Mouse (Mus musculus) neural tube, embryonic 11.5 days (tissue): ENCODE measurements around the gene Rabgap1l. TPM values are rescaled to one million over a fixed set of nuclear protein-coding genes. Genes with fewer than 3 reads are reported as not detected.

ENCODE experiments used
- ATAC-seq: fragments of 200-750 bp; cut with Nextera tagmentation; 2 replicates; pipeline ENCODE4 v1.8.0; 2017; ENCODE audit warnings: moderate number of reproducible peaks, mild to moderate bottlenecking, moderate TSS enrichment, moderate library complexity; ENCODE audit not compliant: insufficient read depth, low FRiP score, low TSS enrichment
- DNase-seq: peaks from one replicate; pipeline ENCODE4 v3.0.0-alpha.2; 2015; ENCODE audit warnings: low spot score
- H3K27ac ChIP-seq: fragments of 300-500 bp; sonication (generic); 2 replicates; pipeline ENCODE4 v1.5.1; 2014; ENCODE audit warnings: low read depth, mild to moderate bottlenecking, low read length
- H3K27me3 ChIP-seq: fragments of 300-500 bp; sonication (generic); 2 replicates; pipeline ENCODE4 v1.6.1; 2014; ENCODE audit warnings: mild to moderate bottlenecking, low read length, mixed read lengths; ENCODE audit not compliant: control insufficient read depth, insufficient read depth
- H3K36me3 ChIP-seq: fragments of 300-500 bp; sonication (generic); 2 replicates; pipeline ENCODE4 v1.6.1; 2014; ENCODE audit warnings: mild to moderate bottlenecking, low read length, moderate library complexity, mixed read lengths; ENCODE audit not compliant: control insufficient read depth, insufficient read depth
- H3K4me1 ChIP-seq: fragments of 300-500 bp; sonication (generic); 2 replicates; pipeline ENCODE4 v1.6.1; 2014; ENCODE audit warnings: low read length, mixed read lengths; ENCODE audit not compliant: control insufficient read depth, insufficient read depth
- H3K4me2 ChIP-seq: fragments of 300-500 bp; sonication (generic); 2 replicates; pipeline ENCODE4 v1.6.1; 2014; ENCODE audit warnings: low read depth, mild to moderate bottlenecking, moderate library complexity
- H3K4me3 ChIP-seq: fragments of 300-500 bp; sonication (generic); 2 replicates; pipeline ENCODE4 v1.5.1; 2014; ENCODE audit warnings: low read depth, low read length
- H3K9ac ChIP-seq: fragments of 300-500 bp; sonication (generic); 2 replicates; pipeline ENCODE4 v1.6.1; 2014; ENCODE audit warnings: mild to moderate bottlenecking, low read length
- H3K9me3 ChIP-seq: fragments of 300-500 bp; sonication (generic); 2 replicates; pipeline ENCODE4 v1.6.1; 2016; ENCODE audit warnings: low read length; ENCODE audit not compliant: control insufficient read depth
- WGBS: fragments of 180-500 bp; shearing (Covaris S2); extraction: QIAGEN DNeasy Blood & Tissue Kit; methylation state at CpG from one replicate; pipeline ENCODE4 v1.1.7; 2014; 5-methylcytosine and 5-hydroxymethylcytosine counted together
- polyA plus RNA-seq: library from polyadenylated mRNA; unstranded; fragments of >200 nt; fragmentation: Nextera tagmentation; extraction: Ambion mirVana; gene quantifications from 2 replicates; pipeline ENCODE4 v1.2.1, GENCODE M21; 2014

Gene Rabgap1l
- polyA plus RNA-seq, 1 experiment from 2014 or later = 14.1 TPM

DNA sequence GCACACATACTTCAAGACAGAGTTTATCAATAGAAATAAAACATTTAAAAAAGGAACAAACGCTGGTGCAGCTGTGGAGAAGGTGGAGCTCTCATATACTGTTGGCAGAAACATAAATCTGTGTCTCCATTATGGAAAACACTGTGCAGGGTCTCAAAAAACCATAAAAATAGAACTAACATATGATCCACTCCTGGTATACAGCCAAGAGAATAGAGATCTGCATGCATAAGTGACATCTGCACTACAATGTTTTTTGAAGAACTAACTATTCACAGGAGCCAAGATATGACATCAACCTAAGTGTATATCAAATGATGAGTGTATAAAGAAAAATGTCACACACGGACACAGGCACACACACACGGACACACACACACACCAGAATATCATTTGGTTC lies 426.4 kb downstream of the Rabgap1l start:
- H3K9ac ChIP-seq = no peak overlapping the region
- DNase-seq = no peak
- H3K27me3 ChIP-seq = no peaks in the 10 kb centered on the region
- H3K4me2 ChIP-seq = no peak overlapping the region
- no peaks in the 10 kb centered on the region for H3K4me1 ChIP-seq
- no peak for ATAC-seq
- H3K4me3 ChIP-seq = no peak overlapping the region
- H3K9me3 ChIP-seq = no peaks in the 10 kb centered on the region
- H3K36me3 ChIP-seq = no peaks in the 10 kb centered on the region
- no peak overlapping the region for H3K27ac ChIP-seq
- WGBS = 82% methylated on average over 3 of the region's 3 CpGs

DNA sequence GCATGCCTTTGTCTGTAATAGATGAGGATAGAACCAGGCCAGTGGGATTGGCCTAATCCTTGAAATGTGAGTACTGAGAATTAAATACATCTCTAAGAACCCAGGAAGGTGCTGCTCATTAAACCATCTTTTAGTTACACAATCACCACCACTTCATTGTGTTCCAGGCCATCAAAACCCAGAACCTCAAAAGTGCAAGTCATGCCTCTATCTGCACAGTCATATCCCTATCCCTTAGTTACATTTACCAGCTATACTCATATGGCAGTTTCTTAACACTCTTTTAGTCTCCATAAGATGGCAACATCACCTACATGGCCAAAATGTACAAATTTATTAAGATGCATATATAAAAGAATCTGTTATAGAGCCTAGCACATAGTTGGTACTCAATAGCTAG lies 435.7 kb downstream of the Rabgap1l start:
- no peaks in the 10 kb centered on the region for H3K9me3 ChIP-seq
- H3K9ac ChIP-seq = no peak overlapping the region
- no peak for DNase-seq
- H3K4me2 ChIP-seq = no peak overlapping the region
- no peak overlapping the region for H3K4me3 ChIP-seq
- no peak overlapping the region for H3K27ac ChIP-seq
- no peaks in the 10 kb centered on the region for H3K36me3 ChIP-seq
- ATAC-seq = no peak
- no peaks in the 10 kb centered on the region for H3K27me3 ChIP-seq
- H3K4me1 ChIP-seq = peaks cover 2% of the 10 kb centered on the region; the same call in 1 of the 2 replicates

- Histone ChIP-seq H3K27me3 (no peaks in the 10 kb centered on the region), H3K36me3 (no peaks in the 10 kb centered on the region), H3K9ac (no peak overlapping the region), H3K4me1 (peaks cover 5% of the 10 kb centered on the region; the same call in 1 of the 2 replicates), H3K27ac (no peak overlapping the region), H3K9me3 (no peaks in the 10 kb centered on the region), H3K4me3 (no peak overlapping the region), H3K4me2 (no peak overlapping the region)
- ATAC-seq (no peak), DNase-seq (no peak)
- 90% methylated on average over 6 of the region's 6 CpGs for WGBS
These were observed 439.1 kb downstream of the Rabgap1l start for GRCm38 (mm10) chr1:160353732-160354455.

DNA sequence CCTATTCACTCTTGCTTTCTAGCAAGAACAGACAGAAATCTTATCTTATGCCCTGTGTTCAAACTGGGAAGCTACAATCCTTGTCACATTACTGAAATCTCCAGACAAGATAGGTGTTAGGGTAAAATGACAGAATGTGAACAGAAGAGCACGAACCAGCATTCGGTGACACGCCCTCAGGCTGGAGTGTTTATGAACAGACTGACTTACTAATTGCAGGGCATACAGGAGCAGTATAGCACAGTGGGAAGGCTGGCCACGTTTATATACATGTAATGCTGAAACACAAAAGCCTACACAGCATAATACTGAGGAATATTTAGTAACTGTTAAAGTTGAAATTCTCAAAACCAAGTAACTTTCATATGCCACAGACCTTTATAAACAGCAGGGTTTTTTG lies 440.7 kb downstream of the Rabgap1l start:
- Histone ChIP-seq H3K4me2 (peak overlapping the region; percentile 50), H3K4me3 (peak overlapping the region; percentile 27), H3K27ac (peak overlapping the region; percentile 54; the same call in 1 of the 2 replicates), H3K9me3 (no peaks in the 10 kb centered on the region), H3K36me3 (no peaks in the 10 kb centered on the region), H3K4me1 (peaks cover 5% of the 10 kb centered on the region; the same call in 1 of the 2 replicates), H3K9ac (peak overlapping the region; percentile 44), H3K27me3 (no peaks in the 10 kb centered on the region)
- DNase-seq (peak; percentile 13), ATAC-seq (peak; percentile 31)
- 58% methylated on average over 4 of the region's 4 CpGs for WGBS

- peak; percentile 92 for ATAC-seq
- Histone ChIP-seq H3K9ac (peak overlapping the region; percentile 44), H3K27ac (peak overlapping the region; percentile 62), H3K9me3 (no peaks in the 10 kb centered on the region), H3K4me1 (peaks cover 5% of the 10 kb centered on the region; the same call in 1 of the 2 replicates), H3K27me3 (no peaks in the 10 kb centered on the region), H3K36me3 (no peaks in the 10 kb centered on the region), H3K4me2 (peak overlapping the region; percentile 50), H3K4me3 (peak overlapping the region; percentile 27)
- WGBS = 0% methylated on average over 10 of the region's 10 CpGs
- DNase-seq = peak; percentile 76
These were observed 441.2 kb downstream of the Rabgap1l start for GRCm38 (mm10) chr1:160351880-160352234.

DNA sequence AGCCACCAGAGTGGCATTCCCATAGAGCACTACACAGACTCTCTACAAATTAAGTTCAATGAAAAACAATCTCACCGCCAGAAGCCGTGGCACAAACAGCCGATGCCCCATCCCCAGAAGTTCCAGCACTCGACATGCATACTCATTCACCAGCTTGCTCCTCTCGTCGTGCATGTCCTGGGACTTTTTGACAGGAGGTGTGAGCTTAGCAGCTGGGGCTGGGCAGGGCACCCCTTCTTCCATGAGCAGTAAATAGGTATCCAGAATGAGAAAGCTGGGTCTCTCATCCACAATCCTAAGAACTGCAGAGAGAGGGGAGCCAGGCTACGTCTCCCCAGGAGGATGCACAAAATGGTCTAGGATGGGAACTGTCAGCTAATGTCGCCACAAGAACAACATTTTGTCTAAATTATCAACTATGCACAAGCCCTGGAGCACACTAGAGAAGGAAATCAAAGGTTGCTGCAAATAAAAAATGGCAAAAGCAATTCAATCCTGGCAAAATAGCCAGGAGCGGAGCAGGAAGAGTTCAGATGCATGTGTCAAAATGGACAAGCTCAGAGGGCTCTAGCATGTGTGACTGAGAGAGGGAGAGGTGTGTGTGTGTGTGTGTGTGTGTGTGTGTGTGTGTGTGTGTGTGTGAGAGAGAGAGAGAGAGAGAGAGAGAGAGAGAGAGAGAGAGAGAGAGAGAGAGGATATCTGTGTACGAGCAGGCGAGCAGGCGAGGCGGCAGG lies 441.7 kb downstream of the Rabgap1l start:
- Histone ChIP-seq H3K9me3 (no peaks in the 10 kb centered on the region), H3K27ac (peak overlapping the region; percentile 62), H3K4me1 (peaks cover 5% of the 10 kb centered on the region; the same call in 1 of the 2 replicates), H3K36me3 (no peaks in the 10 kb centered on the region), H3K4me2 (peak overlapping the region; percentile 50), H3K9ac (peak overlapping the region; percentile 44), H3K27me3 (no peaks in the 10 kb centered on the region), H3K4me3 (peak overlapping the region; percentile 27)
- ATAC-seq (peak; percentile 53), DNase-seq (peak; percentile 16)
- 27% methylated on average over 13 of the region's 13 CpGs for WGBS

DNA sequence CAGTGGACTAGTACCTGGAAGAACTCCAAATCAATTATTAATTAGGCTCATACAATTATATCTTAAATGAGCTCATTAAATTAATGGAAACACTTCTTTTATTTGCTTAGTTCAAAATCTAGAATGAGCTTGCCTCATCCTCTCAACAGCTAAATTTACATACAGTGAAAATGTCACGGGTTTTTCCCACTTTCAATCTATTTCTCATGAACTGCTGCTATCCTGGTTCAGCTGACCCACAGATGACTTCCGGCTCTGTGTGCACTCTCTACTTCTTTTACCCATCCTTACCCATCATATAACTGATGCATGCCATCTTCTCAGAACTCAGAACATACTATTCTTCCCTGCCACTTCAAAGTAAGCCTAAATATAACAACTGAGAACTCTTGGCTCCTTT lies 452.4 kb downstream of the Rabgap1l start:
- no peaks in the 10 kb centered on the region for H3K36me3 ChIP-seq
- no peak overlapping the region for H3K4me3 ChIP-seq
- DNase-seq (no peak), ATAC-seq (no peak)
- no peak overlapping the region for H3K4me2 ChIP-seq
- WGBS = 90% methylated on average over 2 of the region's 2 CpGs
- H3K9me3 ChIP-seq = no peaks in the 10 kb centered on the region
- H3K27ac ChIP-seq = no peak overlapping the region
- no peak overlapping the region for H3K9ac ChIP-seq
- no peaks in the 10 kb centered on the region for H3K4me1 ChIP-seq
- H3K27me3 ChIP-seq = no peaks in the 10 kb centered on the region

- no peak overlapping the region for H3K4me2 ChIP-seq
- 89% methylated on average over 4 of the region's 4 CpGs for WGBS
- no peak overlapping the region for H3K4me3 ChIP-seq
- no peak overlapping the region for H3K27ac ChIP-seq
- no peak for ATAC-seq
- no peaks in the 10 kb centered on the region for H3K36me3 ChIP-seq
- no peaks in the 10 kb centered on the region for H3K4me1 ChIP-seq
- no peaks in the 10 kb centered on the region for H3K27me3 ChIP-seq
- no peak for DNase-seq
- no peak overlapping the region for H3K9ac ChIP-seq
- no peaks in the 10 kb centered on the region for H3K9me3 ChIP-seq
These were observed 453.6 kb downstream of the Rabgap1l start for GRCm38 (mm10) chr1:160339374-160339773.

DNA sequence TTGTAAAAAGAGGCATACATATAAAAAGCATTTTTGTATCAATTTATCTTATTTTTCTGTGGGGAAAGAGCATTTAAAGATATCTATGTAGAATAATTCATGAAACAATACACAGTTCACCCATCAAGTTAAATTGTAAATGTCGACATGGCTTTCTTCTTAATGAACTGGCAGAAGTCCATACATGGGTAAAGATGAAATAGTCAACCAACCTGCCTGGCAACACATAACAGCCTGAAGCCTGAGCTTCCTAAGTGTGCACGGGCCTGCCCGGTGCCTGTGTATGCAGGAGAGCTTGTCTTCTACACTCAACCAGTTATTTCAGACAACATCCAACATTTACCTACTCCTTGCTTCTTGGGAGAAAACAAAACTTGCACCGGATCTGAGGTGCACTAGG lies 458.2 kb downstream of the Rabgap1l start:
- no peaks in the 10 kb centered on the region for H3K9me3 ChIP-seq
- no peaks in the 10 kb centered on the region for H3K4me1 ChIP-seq
- no peak overlapping the region for H3K4me3 ChIP-seq
- no peaks in the 10 kb centered on the region for H3K36me3 ChIP-seq
- no peak overlapping the region for H3K27ac ChIP-seq
- H3K27me3 ChIP-seq = no peaks in the 10 kb centered on the region
- ATAC-seq = no peak
- WGBS = 90% methylated on average over 4 of the region's 4 CpGs
- DNase-seq = no peak
- H3K4me2 ChIP-seq = no peak overlapping the region
- H3K9ac ChIP-seq = no peak overlapping the region
